Mouse (Mus musculus): ENCODE measurements around the gene Ptprn2. TPM values are rescaled to one million over a fixed set of nuclear protein-coding genes. Genes with fewer than 3 reads are reported as not detected.

Gene Ptprn2
- polyA plus RNA-seq, 1 experiment from 2014 or later: 1.2 TPM

- Histone ChIP-seq H3K4me1 (replicated peaks; ENCODE audit: control insufficient read depth, insufficient read depth, low read length) (no peaks in the 10 kb centered on the region), H3K9me3 (ENCODE audit: control insufficient read depth) (no peaks in the 10 kb centered on the region), H3K27ac (ENCODE audit: low read depth, low read length) (no peak overlapping the region), H3K4me3 (ENCODE audit: low read depth, low read length) (no peak overlapping the region), H3K4me2 (replicated peaks; ENCODE audit: low read depth) (no peak overlapping the region), H3K9ac (ENCODE audit: low read depth, low read length) (no peak overlapping the region), H3K27me3 (replicated peaks; ENCODE audit: control insufficient read depth, insufficient read depth, low read length) (no peaks in the 10 kb centered on the region), H3K36me3 (ENCODE audit: control insufficient read depth, insufficient read depth) (no peaks in the 10 kb centered on the region)
- no peak for TF ChIP-seq CTCF (IDR thresholded peaks at IDR 0.05; ENCODE audit: low read depth)
- 78% methylated on average over 13 of the region's 13 CpGs for WGBS
- ATAC-seq: no peak
These were observed 467.1 kb downstream of the Ptprn2 start for GRCm38 (mm10) chr12:116952452-116953205.

GRCm38 (mm10) chr12:116959164-116959563 is 473.6 kb downstream of the Ptprn2 start:
- no peak for TF ChIP-seq CTCF (IDR thresholded peaks at IDR 0.05; ENCODE audit: low read depth)
- Histone ChIP-seq H3K36me3 (ENCODE audit: control insufficient read depth, insufficient read depth) (no peaks in the 10 kb centered on the region), H3K4me1 (replicated peaks; ENCODE audit: control insufficient read depth, insufficient read depth, low read length) (no peaks in the 10 kb centered on the region), H3K9ac (ENCODE audit: low read depth, low read length) (no peak overlapping the region), H3K4me2 (replicated peaks; ENCODE audit: low read depth) (no peak overlapping the region), H3K27me3 (replicated peaks; ENCODE audit: control insufficient read depth, insufficient read depth, low read length) (no peaks in the 10 kb centered on the region), H3K4me3 (ENCODE audit: low read depth, low read length) (no peak overlapping the region), H3K9me3 (ENCODE audit: control insufficient read depth) (no peaks in the 10 kb centered on the region), H3K27ac (ENCODE audit: low read depth, low read length) (no peak overlapping the region)
- 90% methylated on average over 2 of the region's 2 CpGs for WGBS
- no peak for ATAC-seq

GRCm38 (mm10) chr12:116963906-116964305 is 478.4 kb downstream of the Ptprn2 start:
- Histone ChIP-seq H3K4me2 (replicated peaks; ENCODE audit: low read depth) (no peak overlapping the region), H3K9ac (ENCODE audit: low read depth, low read length) (no peak overlapping the region), H3K9me3 (ENCODE audit: control insufficient read depth) (no peaks in the 10 kb centered on the region), H3K36me3 (ENCODE audit: control insufficient read depth, insufficient read depth) (no peaks in the 10 kb centered on the region), H3K4me3 (ENCODE audit: low read depth, low read length) (no peak overlapping the region), H3K27me3 (replicated peaks; ENCODE audit: control insufficient read depth, insufficient read depth, low read length) (no peaks in the 10 kb centered on the region), H3K27ac (ENCODE audit: low read depth, low read length) (no peak overlapping the region), H3K4me1 (replicated peaks; ENCODE audit: control insufficient read depth, insufficient read depth, low read length) (no peaks in the 10 kb centered on the region)
- no peak for ATAC-seq
- TF ChIP-seq CTCF (IDR thresholded peaks at IDR 0.05; ENCODE audit: low read depth): no peak
- WGBS: 97% methylated on average over 1 of the region's 1 CpGs

- H3K36me3 ChIP-seq (ENCODE audit: control insufficient read depth, insufficient read depth): no peaks in the 10 kb centered on the region
- no peak overlapping the region for H3K9ac ChIP-seq (ENCODE audit: low read depth, low read length)
- H3K27ac ChIP-seq (ENCODE audit: low read depth, low read length): no peak overlapping the region
- no peaks in the 10 kb centered on the region for H3K4me1 ChIP-seq (replicated peaks; ENCODE audit: control insufficient read depth, insufficient read depth, low read length)
- H3K9me3 ChIP-seq (ENCODE audit: control insufficient read depth): no peaks in the 10 kb centered on the region
- no peak for TF ChIP-seq CTCF (IDR thresholded peaks at IDR 0.05; ENCODE audit: low read depth)
- H3K27me3 ChIP-seq (replicated peaks; ENCODE audit: control insufficient read depth, insufficient read depth, low read length): no peaks in the 10 kb centered on the region
- no peak for ATAC-seq
- no peak overlapping the region for H3K4me2 ChIP-seq (replicated peaks; ENCODE audit: low read depth)
- H3K4me3 ChIP-seq (ENCODE audit: low read depth, low read length): no peak overlapping the region
- 63% methylated on average over 8 of the region's 8 CpGs for WGBS
These were observed 482.9 kb downstream of the Ptprn2 start for GRCm38 (mm10) chr12:116968215-116968939.

- no peaks in the 10 kb centered on the region for H3K36me3 ChIP-seq (ENCODE audit: control insufficient read depth, insufficient read depth)
- no peaks in the 10 kb centered on the region for H3K9me3 ChIP-seq (ENCODE audit: control insufficient read depth)
- H3K9ac ChIP-seq (ENCODE audit: low read depth, low read length): no peak overlapping the region
- H3K4me2 ChIP-seq (replicated peaks; ENCODE audit: low read depth): no peak overlapping the region
- H3K4me3 ChIP-seq (ENCODE audit: low read depth, low read length): no peak overlapping the region
- TF ChIP-seq CTCF (IDR thresholded peaks at IDR 0.05; ENCODE audit: low read depth): no peak
- no peak overlapping the region for H3K27ac ChIP-seq (ENCODE audit: low read depth, low read length)
- H3K27me3 ChIP-seq (replicated peaks; ENCODE audit: control insufficient read depth, insufficient read depth, low read length): no peaks in the 10 kb centered on the region
- WGBS: 83% methylated on average over 5 of the region's 5 CpGs
- no peak for ATAC-seq
- no peaks in the 10 kb centered on the region for H3K4me1 ChIP-seq (replicated peaks; ENCODE audit: control insufficient read depth, insufficient read depth, low read length)
These were observed 490.0 kb downstream of the Ptprn2 start for GRCm38 (mm10) chr12:116975547-116975946.

- 72% methylated on average over 6 of the region's 6 CpGs for whole genome bisulfite sequencing
- no peak overlapping the region for H3K4me3 ChIP-seq (ENCODE audit: low read depth, low read length)
- no peaks in the 10 kb centered on the region for H3K36me3 ChIP-seq (ENCODE audit: control insufficient read depth, insufficient read depth)
- no peak for ATAC-seq
- no peaks in the 10 kb centered on the region for H3K27me3 ChIP-seq (replicated peaks; ENCODE audit: control insufficient read depth, insufficient read depth, low read length)
- no peaks in the 10 kb centered on the region for H3K4me1 ChIP-seq (replicated peaks; ENCODE audit: control insufficient read depth, insufficient read depth, low read length)
- no peaks in the 10 kb centered on the region for H3K9me3 ChIP-seq (ENCODE audit: control insufficient read depth)
- no peak overlapping the region for H3K9ac ChIP-seq (ENCODE audit: low read depth, low read length)
- no peak overlapping the region for H3K4me2 ChIP-seq (replicated peaks; ENCODE audit: low read depth)
- no peak for TF ChIP-seq CTCF (IDR thresholded peaks at IDR 0.05; ENCODE audit: low read depth)
- H3K27ac ChIP-seq (ENCODE audit: low read depth, low read length): no peak overlapping the region
These were observed 491.5 kb downstream of the Ptprn2 start for GRCm38 (mm10) chr12:116976981-116977380.
